Mouse (Mus musculus): ENCODE results near the gene Eif4g2.
A peak's percentile ranks its signal among the peaks of the same experiment; 100 is the strongest.

The Eif4g2 gene

GRCm38 (mm10) chr7:111069439-111070166 lies 13.2 kb downstream of the Eif4g2 start:
- no peak for DNase-seq (ENCODE audit: low read depth, low spot score)

DNA sequence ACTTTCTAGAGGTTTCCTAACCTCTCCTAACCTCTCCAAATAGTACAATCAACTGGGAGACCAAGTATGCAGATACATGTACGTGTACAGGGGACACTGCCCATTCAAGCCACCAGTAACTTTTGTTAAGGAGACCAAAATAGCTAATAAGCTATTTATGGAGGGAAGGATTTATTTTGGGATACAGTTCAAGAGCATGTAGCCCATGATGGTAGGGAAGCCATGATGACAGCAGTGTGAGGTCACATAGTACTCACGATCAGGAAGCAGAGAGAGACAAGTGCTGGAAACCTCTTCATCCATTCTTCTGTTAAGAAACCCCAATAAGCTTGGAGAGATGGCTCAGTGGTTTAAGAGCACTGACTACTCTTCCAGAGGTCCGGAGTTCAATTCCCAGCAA lies 14.6 kb downstream of the Eif4g2 start:
- no peak for DNase-seq (ENCODE audit: low read depth, low spot score)

- DNase-seq (ENCODE audit: low read depth, low spot score) = no peak
These were observed 19.9 kb downstream of the Eif4g2 start for GRCm38 (mm10) chr7:111062971-111063370.

- no peak for DNase-seq (ENCODE audit: low read depth, low spot score)
These were observed 23.3 kb downstream of the Eif4g2 start for GRCm38 (mm10) chr7:111059527-111059926.

- DNase-seq (ENCODE audit: low read depth, low spot score) = no peak
These were observed 26.7 kb downstream of the Eif4g2 start for GRCm38 (mm10) chr7:111055984-111056657.

DNA sequence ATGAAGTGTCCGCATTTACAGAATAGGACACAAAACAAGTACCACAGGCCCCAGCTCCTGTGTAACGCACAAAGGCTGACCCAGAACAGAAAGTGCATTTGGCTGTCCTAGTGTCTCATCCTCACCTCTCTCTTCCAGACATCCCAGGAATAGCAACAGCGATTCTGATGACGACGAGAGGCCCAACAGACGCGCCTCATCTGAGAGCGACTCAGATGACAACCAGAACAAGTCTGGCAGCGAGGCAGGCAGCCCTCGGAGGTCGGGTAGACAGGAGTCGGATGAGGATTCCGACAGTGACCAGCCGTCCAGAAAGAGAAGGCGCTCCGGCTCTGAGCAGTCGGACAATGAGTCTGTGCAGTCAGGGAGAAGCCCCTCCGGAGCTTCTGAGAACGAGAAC lies 27.6 kb downstream of the Eif4g2 start:
- DNase-seq (ENCODE audit: low read depth, low spot score) = no peak

GRCm38 (mm10) chr7:111049652-111050421 lies 33.0 kb downstream of the Eif4g2 start:
- DNase-seq (ENCODE audit: low read depth, low spot score) = peak; percentile 81

- no peak for DNase-seq (ENCODE audit: low read depth, low spot score)
These were observed 33.9 kb downstream of the Eif4g2 start for GRCm38 (mm10) chr7:111048920-111049319.

DNA sequence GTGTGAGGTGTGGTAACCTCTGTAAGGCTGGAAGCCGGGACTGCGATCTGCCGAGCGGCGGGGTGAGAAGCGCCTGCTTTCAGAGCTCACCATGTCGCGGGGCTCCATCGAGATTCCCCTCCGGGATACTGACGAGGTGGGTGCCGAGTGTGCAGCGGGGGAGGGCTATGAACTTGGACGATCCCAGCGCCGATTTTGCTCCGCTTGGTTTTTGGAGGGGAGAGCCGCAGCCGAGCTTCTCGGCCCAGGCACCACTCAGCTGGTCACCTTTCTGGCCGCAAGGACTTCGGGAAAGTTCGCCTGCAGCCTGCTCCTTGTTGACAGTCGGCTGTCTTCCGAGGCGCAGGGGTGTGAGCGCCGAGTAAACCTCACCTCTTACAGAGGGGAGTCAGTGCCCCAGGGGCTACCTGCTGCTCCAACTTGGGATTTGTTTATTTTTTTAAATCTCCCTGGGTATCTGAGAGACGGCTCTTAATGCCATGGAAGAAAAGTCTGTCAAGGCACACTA lies 53.7 kb downstream of the Eif4g2 start:
- no peak for DNase-seq (ENCODE audit: low read depth, low spot score)

GRCm38 (mm10) chr7:111028281-111029045 lies 54.4 kb downstream of the Eif4g2 start, which contains the start of gene Ctr9:
Ctr9 (plus strand) TSS chr7:111028951.
- peak; percentile 91 for DNase-seq (ENCODE audit: low read depth, low spot score)

DNA sequence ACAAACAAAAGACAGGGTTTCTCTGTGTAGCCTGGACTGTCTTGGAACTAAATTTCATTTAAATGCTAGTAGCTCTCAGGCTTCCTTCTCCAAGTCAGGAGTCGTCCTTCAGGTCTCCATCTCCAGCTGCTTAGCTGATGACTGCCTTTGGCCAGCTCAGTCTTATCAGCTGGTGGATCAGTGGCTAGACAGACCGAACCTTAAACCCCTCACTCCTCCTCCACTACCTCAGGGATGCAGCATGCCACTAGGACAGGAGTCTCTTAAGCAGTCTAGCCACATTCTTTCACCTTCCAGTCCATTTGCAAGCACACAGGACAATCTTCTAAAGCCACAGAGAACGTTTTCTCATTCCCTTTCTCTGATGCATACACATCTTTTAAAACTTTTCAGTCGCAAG lies 57.9 kb downstream of the Eif4g2 start:
- DNase-seq (ENCODE audit: low read depth, low spot score) = no peak

- no peak for DNase-seq (ENCODE audit: low read depth, low spot score)
These were observed 58.7 kb downstream of the Eif4g2 start for GRCm38 (mm10) chr7:111024068-111024594.

DNA sequence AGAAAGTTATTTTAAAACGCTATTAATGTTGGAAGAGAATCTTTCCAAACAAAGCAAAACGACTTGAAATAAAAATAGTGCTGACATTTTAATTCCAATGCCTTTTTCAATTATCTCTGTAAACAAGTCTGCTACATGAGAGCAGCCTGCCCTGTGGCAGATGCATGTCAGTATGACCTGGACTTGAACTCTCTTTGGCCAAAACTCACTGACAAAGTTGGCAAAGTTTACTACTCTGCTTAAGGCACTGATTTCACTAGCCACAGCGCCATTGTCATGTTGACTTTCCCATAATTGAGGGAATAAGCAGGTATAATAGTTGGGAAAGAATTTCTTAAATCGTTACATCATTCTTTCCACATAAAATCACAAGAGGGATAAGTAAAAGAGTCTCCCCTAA lies 62.0 kb downstream of the Eif4g2 start:
- DNase-seq (ENCODE audit: low read depth, low spot score) = no peak
